Comparison of ENCODE assay signal across 13 mouse cellular contexts in the genomic region with DNA sequence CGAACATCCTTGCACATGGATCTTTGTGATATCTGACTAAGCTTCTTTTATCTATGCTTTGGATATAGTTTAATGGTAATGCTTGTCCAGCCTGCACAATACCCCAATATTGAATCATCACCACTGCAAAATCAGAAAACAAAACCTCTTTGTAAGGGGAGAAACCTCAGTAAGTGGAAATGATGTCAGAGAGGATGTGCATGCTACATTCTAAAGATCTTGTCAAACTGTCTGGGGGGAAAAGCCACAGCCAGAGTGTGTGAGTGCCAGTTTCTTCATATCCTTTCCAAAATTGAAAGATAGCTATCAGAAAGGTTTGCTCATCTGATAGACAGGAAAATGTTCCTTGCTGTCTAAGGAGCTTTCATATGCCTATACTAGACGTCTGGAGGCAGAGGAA.
"Had no signal": no experiment of that assay in that cellular context is flagged by ENCODE, and none has a peak within 500 bp of the region (broad histone marks: within the 10 kb centered on the region; RNA-seq: fewer than 3 reads in every experiment).

No protein-coding gene starts in this region.

- ATAC-seq: liver, embryonic 12.5 days; midbrain, embryonic 16.5 days had no signal

- DNase-seq: kidney, postnatal 25 days; layer of hippocampus, adult 9-11 months; layer of hippocampus, postnatal 36 days; lung, embryonic 14.5 days; lung, postnatal 10 days; lung, postnatal 4 days; thymus, adult 18-20 months; thymus, postnatal 36 days had no signal

- H3K36me3 ChIP-seq: limb, embryonic 15.5 days; liver, embryonic 12.5 days; midbrain, embryonic 12.5 days had no signal

- H3K9me3 ChIP-seq: limb, embryonic 15.5 days; liver, embryonic 12.5 days; megakaryocyte, embryonic 14.5 days; midbrain, embryonic 12.5 days had no signal

- H3K27me3 ChIP-seq: liver, embryonic 12.5 days had no signal

- H3K4me1 ChIP-seq: limb, embryonic 15.5 days; liver, embryonic 12.5 days; megakaryocyte, embryonic 14.5 days; midbrain, embryonic 12.5 days had no signal

- H3K27ac ChIP-seq: limb, embryonic 15.5 days; liver, embryonic 12.5 days; midbrain, embryonic 12.5 days had no signal

- H3K4me2 ChIP-seq: limb, embryonic 15.5 days; liver, embryonic 12.5 days; lung, embryonic 14.5 days; midbrain, embryonic 12.5 days had no signal

- H3K9ac ChIP-seq: limb, embryonic 15.5 days; liver, embryonic 12.5 days; lung, embryonic 14.5 days; midbrain, embryonic 12.5 days had no signal

- H3K4me3 ChIP-seq: limb, embryonic 15.5 days; liver, embryonic 12.5 days; megakaryocyte, embryonic 14.5 days; midbrain, embryonic 12.5 days had no signal
